Mouse (Mus musculus) mouse trophoblast stem cell (cell line): ENCODE data around the gene Tnni3k.

Experiments used
- in situ Hi-C, 2 experiments: fragments of 300-500 bp; cut with MseI, MboI; formaldehyde crosslinking; loops; 2 replicates in 1 of 2; 3 replicates in 1 of 2; pipeline ENCODE4 v1.15.1; 2025

The Tnni3k gene

DNA sequence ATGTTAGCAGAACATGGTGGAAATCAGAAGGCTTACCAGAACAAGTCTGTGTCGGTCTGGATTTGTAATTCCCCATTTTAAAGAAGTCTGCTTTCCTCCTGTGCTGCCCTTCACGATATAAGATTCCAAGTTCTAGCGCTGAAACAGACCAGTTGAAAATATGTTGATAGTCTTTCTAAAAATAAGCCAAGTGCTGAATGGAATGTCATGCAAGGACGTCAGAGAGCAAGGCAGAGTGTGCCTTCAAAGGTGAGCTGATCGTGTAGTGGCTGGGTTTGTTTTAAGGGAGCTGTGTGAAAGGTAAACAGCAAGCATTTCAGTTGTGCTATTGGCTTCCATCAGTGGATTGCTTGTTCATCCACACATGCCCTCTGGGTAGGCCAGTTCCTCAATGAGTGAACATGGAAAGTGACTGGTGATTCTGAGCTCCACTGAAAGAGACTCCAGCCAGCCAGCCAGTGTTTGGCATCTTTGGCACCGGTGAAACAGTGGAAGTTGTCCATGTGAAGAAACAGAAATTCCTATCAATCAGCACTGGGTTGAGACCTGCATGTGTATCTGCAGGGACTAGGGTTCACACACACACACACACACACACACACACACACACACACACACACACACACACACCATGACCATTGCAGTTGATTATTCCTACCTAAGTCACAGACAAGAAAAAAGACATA lies at the start of gene Tnni3k:
TSS of gene Tnni3k (minus strand) at position 177 of the 686 bp plus-strand sequence.
- in situ Hi-C loops = no loop called here

DNA sequence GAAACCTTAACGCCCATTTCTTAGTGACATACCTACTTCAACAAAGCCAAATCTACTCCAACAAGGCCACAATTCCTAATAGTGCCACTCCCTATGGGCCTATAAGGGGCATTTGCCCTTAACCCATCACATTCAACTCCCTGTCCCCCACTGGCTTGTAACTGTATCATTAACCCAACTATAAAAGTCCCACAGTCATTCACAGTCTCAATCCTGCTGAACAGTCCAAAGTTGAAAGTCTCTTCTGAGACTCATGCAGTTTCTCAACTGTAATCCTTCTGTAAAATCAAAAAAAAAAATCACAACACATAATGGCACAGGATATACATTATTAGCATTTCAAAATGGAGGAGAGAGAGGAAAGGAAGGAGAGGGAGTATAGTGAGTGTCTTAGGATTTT lies 44.1 kb upstream of the Tnni3k start:
- in situ Hi-C loops = no loop called here

- in situ Hi-C loops = no loop called here
Measured at GRCm38 (mm10) chr3:155093116-155093956, 38.1 kb upstream of the Tnni3k start, which contains the start of the genes Fpgt and Lrriq3. TSS of gene Fpgt (minus strand) at chr3:155093403. TSS of gene Lrriq3 (plus strand) at chr3:155093434.

GRCm38 (mm10) chr3:155092081-155092480 lies 36.9 kb upstream of the Tnni3k start:
- in situ Hi-C loops = no loop called here

GRCm38 (mm10) chr3:155077908-155078307 lies 22.7 kb upstream of the Tnni3k start:
- in situ Hi-C loops = no loop called here

DNA sequence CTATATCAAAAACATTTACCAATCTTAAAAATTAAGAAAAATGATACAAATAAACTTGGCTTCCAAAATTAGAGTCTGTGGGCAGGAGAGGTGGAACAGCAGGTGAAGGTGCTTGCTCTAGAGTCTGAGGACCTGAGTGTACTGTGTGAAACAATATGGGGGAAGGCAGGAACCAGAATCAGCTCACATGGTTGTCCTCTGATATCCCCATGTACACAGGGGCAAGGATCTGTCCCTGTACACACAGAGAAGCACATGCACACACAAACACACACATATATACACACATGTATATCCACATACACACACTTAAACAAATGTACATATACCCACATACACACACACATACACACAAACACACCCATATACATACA lies 4.2 kb upstream of the Tnni3k start:
- in situ Hi-C loops = no loop called here

- in situ Hi-C loops = no loop called here
Measured at GRCm38 (mm10) chr3:155058800-155059448, 3.7 kb upstream of the Tnni3k start.

DNA sequence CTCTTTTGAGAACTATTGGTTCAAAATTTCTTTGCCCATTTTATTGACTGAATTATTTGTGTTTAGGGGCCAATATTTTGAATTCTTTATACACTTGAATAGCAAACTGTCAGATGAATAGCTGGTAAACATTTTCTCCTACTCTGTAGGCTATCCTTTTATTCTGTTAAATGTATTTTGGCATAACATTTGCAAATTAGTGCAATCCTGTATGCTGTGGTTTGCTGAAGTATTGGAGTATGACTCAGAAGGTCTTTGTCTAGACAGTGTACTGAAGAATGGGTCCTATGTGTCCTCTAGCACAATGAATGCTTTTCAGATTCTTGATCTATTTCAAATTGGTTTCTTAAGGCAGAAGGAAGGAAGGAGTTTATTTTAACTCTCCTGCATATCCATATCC lies 2.4 kb upstream of the Tnni3k start:
- in situ Hi-C loops = no loop called here

DNA sequence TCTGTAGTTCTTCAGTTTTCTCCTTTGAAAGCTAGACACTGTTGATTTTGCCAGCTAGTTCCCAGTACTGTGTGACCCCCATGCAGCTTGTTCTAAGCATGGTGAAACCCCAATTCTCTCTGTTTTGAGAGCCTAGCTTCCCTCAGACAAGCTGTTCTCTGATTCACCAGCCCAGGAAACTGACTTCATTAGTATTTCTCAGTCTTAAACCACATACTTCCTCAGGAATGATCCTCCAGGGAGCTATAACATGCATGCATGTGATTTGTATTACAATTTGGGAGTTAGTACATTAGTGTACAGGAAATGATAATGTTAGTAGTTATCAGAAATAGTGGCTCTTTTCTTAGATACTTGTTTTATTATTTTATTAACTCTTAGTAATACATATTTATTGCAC lies 1.4 kb upstream of the Tnni3k start:
- in situ Hi-C loops = no loop called here

DNA sequence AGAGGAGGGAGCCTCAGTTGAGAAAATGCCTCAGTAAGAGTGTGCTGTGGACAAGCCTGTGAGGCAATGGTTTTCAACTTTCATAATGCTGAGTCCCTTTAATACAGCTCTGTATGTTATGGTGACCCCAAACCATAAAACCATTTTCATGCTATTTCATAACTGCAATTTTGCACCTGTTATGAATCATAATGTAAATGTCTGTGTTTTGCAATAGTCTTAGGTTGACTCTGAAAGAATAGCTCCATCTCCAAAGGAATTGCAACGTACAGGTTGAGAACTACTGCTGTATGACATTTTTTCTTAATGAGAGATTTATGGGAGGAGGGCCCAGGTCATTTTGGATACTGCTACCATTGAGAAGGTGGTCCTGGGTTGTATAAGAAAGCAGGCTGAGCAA lies 2.0 kb downstream of the Tnni3k start:
- in situ Hi-C loops = no loop called here

- in situ Hi-C loops = no loop called here
Measured at GRCm38 (mm10) chr3:155052021-155052420, 3.2 kb downstream of the Tnni3k start.

GRCm38 (mm10) chr3:155039012-155039836 lies 16.0 kb downstream of the Tnni3k start:
- in situ Hi-C loops = no loop called here

- in situ Hi-C loops = no loop called here
Measured at GRCm38 (mm10) chr3:155034323-155034722, 20.9 kb downstream of the Tnni3k start.

DNA sequence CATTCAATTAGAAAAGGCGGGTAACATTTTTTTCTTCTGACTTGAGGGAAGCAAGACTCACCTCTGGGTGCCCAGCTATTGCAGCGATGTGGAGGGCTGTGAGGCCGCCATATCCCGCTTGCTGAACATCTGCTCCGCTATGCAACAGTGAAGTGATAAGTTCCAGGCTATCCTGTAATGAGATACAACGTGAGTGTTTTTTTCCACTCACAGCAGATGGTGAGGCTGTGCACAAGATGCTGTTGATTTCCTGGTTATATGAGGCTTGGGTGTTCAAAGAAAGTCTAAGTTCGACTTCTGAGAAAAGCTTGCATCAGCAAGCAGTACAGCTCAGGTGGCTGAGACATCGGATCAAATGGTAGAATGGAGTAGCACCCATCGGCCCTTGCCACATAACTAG lies 25.0 kb downstream of the Tnni3k start:
- in situ Hi-C loops = no loop called here

- in situ Hi-C loops = no loop called here
Measured at GRCm38 (mm10) chr3:155002781-155003180, 52.4 kb downstream of the Tnni3k start.

- in situ Hi-C loops = no loop called here
Measured at GRCm38 (mm10) chr3:155001056-155001455, 54.2 kb downstream of the Tnni3k start.

GRCm38 (mm10) chr3:154992678-154993077 lies 62.5 kb downstream of the Tnni3k start:
- in situ Hi-C loops = no loop called here

GRCm38 (mm10) chr3:154979101-154979500 lies 76.1 kb downstream of the Tnni3k start:
- in situ Hi-C loops = no loop called here

GRCm38 (mm10) chr3:154971626-154972025 lies 83.6 kb downstream of the Tnni3k start:
- in situ Hi-C loops = no loop called here

DNA sequence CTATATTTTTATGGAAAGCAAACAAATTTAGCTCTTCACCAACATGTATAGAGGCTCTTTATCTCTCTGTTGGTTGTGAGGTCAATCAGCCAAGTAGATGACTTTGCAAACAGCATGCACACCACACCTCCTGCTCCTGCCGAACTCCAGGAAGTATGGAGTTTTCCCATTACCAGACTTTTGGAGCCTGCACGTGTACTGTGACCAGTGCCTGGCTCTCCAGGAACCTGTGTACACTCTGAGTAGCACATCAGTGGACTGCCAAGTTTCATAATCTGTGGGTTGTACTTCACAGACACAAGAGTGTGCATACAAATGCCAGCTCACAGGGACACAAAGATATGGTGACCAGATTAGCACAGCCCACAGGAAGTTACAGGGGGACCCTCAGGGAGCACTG lies 84.2 kb downstream of the Tnni3k start:
- in situ Hi-C loops = no loop called here

DNA sequence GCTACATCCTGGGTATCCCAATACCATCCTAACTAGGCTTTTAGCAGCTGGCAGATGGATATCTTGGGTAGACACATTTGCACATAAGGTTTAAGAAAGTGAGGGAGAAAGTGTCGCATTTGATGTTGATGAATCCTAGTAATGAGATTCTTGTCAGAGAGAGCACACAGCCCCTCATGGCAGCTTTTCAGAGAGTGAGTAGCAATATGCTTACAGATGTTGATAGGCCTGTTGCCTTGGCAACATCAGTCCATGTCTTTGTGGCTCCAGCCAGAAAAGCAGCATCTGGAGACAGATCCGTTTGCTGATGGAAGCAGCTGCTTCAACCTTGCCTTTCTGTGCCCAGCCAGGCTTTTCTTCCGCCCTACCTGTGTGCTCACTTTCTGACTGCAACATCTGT lies 93.9 kb downstream of the Tnni3k start:
- in situ Hi-C loops = no loop called here

DNA sequence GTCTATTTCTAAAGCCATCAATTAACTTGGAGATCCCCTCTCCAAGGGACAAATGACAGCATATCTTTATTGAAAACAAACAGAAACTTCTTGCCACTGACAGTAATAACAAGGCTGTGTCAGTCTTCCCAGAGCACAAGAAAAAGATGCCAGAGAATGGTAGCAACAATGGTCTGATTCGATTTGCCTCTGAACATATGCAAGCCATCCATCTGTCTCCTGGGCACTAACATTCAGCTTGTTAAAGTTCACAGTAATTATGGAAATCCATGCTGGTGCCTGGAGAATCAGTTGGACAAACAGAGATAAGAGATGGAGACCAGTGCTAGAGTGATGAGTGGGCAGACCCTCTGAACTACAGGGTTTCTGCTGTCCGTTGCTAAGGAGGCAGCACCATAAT lies 102.1 kb downstream of the Tnni3k start:
- in situ Hi-C loops = no loop called here
